Mouse (Mus musculus) ES-E14 (cell line): Measurements from ENCODE around the gene Galc. TPM values are rescaled to one million over a fixed set of nuclear protein-coding genes. Genes with fewer than 3 reads are reported as not detected.

Experiments used
- DNase-seq: peaks from one replicate; pipeline ENCODE4 v3.0.0-alpha.2; 2013; ENCODE audit warnings: low read depth, low spot score
- H3K27ac ChIP-seq: 2 replicates; pipeline ENCODE4 v1.5.1; 2012; ENCODE audit warnings: low read depth, mild to moderate bottlenecking, low read length, moderate library complexity, mixed read lengths; ENCODE audit not compliant: poor library complexity, insufficient read depth, severe bottlenecking
- H3K36me3 ChIP-seq: 2 replicates; pipeline ENCODE4 v1.6.1; 2012; ENCODE audit warnings: mild to moderate bottlenecking, low read length, moderate library complexity, mixed read lengths; ENCODE audit not compliant: control insufficient read depth, poor library complexity, insufficient read depth, severe bottlenecking
- H3K4me1 ChIP-seq, 2 experiments: fragments of 150-350 bp in 1 of 2; sonication (generic) in 1 of 2; 2 replicates each; pipeline ENCODE4 v1.6.1; 2012; ENCODE audit warnings: low read length in 2 of 2, mild to moderate bottlenecking in 1 of 2, mixed read lengths in 1 of 2; ENCODE audit not compliant: control insufficient read depth in 2 of 2, insufficient read depth in 2 of 2, poor library complexity in 1 of 2
- H3K4me3 ChIP-seq, 2 experiments: fragments of 150-350 bp in 1 of 2; sonication (generic) in 1 of 2; 2 replicates each; pipeline ENCODE4 v1.5.1; 2012; ENCODE audit warnings: low read length in 2 of 2, low read depth in 1 of 2, mild to moderate bottlenecking in 1 of 2, mixed read lengths in 1 of 2; ENCODE audit not compliant: insufficient read depth in 1 of 2, poor library complexity in 1 of 2, severe bottlenecking in 1 of 2
- H3K9ac ChIP-seq: 2 replicates; pipeline ENCODE4 v1.6.1; 2012; ENCODE audit warnings: low read depth, mild to moderate bottlenecking, low read length, mixed read lengths; ENCODE audit not compliant: poor library complexity, insufficient read depth, severe bottlenecking
- H3K9me3 ChIP-seq: fragments of 150-350 bp; sonication (generic); 2 replicates; pipeline ENCODE4 v1.6.1; 2012; ENCODE audit warnings: low read depth, mild to moderate bottlenecking, low read length; ENCODE audit not compliant: control insufficient read depth, insufficient read depth
- CHD2 ChIP-seq: IDR thresholded peaks from 2 replicates; pipeline ENCODE4 v1.6.1; 2014; ENCODE audit warnings: mild to moderate bottlenecking, low read depth, low read length, inconsistent platforms
- HCFC1 ChIP-seq: IDR thresholded peaks from 2 replicates; pipeline ENCODE4 v1.6.1; 2012; ENCODE audit warnings: low read length, inconsistent platforms, borderline replicate concordance; ENCODE audit not compliant: insufficient read depth
- MAFK ChIP-seq: IDR thresholded peaks from 2 replicates; pipeline ENCODE4 v1.6.1; 2014; ENCODE audit warnings: mild to moderate bottlenecking, low read depth, low read length, inconsistent platforms; ENCODE audit not compliant: insufficient read depth
- ZC3H11A ChIP-seq: IDR thresholded peaks from 2 replicates; pipeline ENCODE4 v1.6.1; 2012; ENCODE audit warnings: low read depth, mild to moderate bottlenecking, inconsistent platforms, low read length, borderline replicate concordance
- ZNF384 ChIP-seq: IDR thresholded peaks from 2 replicates; pipeline ENCODE4 v1.6.1; 2012; ENCODE audit warnings: low read depth, low read length, inconsistent platforms
- in situ Hi-C, 2 experiments: fragments of 600-800 bp; cut with MboI; formaldehyde crosslinking; loops; one replicate each; pipeline ENCODE4 v1.15.1; 2025; ENCODE audit warnings: low sequenced_read_pairs in 2 of 2, inconsistent platforms in 1 of 2; ENCODE audit not compliant: unreplicated experiment in 2 of 2
- total RNA-seq: library from RNA; depleted of rRNA; stranded (reverse); fragments of 300-350 nt; gene quantifications from 2 replicates; pipeline ENCODE4 v1.2.3, GENCODE M21; 2012; rRNA removed

The Galc gene
- total RNA-seq, 1 experiment = 7.5 TPM

GRCm38 (mm10) chr12:98161901-98162300 is 97.4 kb downstream of the Galc start:
- Histone ChIP-seq H3K4me3 (no peak overlapping the region), H3K27ac (no peak overlapping the region), H3K9ac (no peak overlapping the region), H3K9me3 (no peaks in the 10 kb centered on the region), H3K4me1 (no peaks in the 10 kb centered on the region), H3K36me3 (no peaks in the 10 kb centered on the region)
- no peak for DNase-seq
- TF ChIP-seq HCFC1 = no peak
- no peak for TF ChIP-seq CHD2
- in situ Hi-C loops = no loop called here

- TF ChIP-seq ZC3H11A (no peak), HCFC1 (no peak), ZNF384 (no peak), MAFK (no peak), CHD2 (no peak)
- H3K9me3 ChIP-seq = no peaks in the 10 kb centered on the region
- H3K9ac ChIP-seq = no peak overlapping the region
- DNase-seq = no peak
- no peaks in the 10 kb centered on the region for H3K4me1 ChIP-seq
- H3K4me3 ChIP-seq = no peak overlapping the region
- H3K36me3 ChIP-seq = no peaks in the 10 kb centered on the region
- in situ Hi-C loops = no loop called here
- H3K27ac ChIP-seq = no peak overlapping the region
Observed at GRCm38 (mm10) chr12:98160867-98161266, 98.4 kb downstream of the Galc start.

Other genes starting within 250 kb of the Galc start
- 0.13 TPM in 1 of 2 replicates, not detected in the other for gene Gpr65, start 9.2 kb upstream of the Galc start, total RNA-seq